Mouse (Mus musculus) stomach, embryonic 16.5 days (tissue): ENCODE measurements at regions not wholly inside any gene's neighbourhood (a gene's known extent, or its start where the extent isn't known, plus 50 kb on each side); places are given as distances from the start of the nearest gene placed in this dataset.

Experiments used
- ATAC-seq: fragments of 200-750 bp; cut with Nextera tagmentation; 2 replicates; pipeline ENCODE4 v1.8.0; 2017; ENCODE audit warnings: moderate number of reproducible peaks, moderate TSS enrichment; ENCODE audit not compliant: insufficient read depth, low FRiP score
- H3K27ac ChIP-seq: fragments of 300-500 bp; sonication (generic); 2 replicates; pipeline ENCODE4 v1.5.1; 2014; ENCODE audit warnings: low read length
- H3K27me3 ChIP-seq: fragments of 300-500 bp; sonication (generic); 2 replicates; pipeline ENCODE4 v1.6.1; 2014; ENCODE audit warnings: low read length, control low read depth, mixed read lengths; ENCODE audit not compliant: control insufficient read depth, insufficient read depth
- H3K36me3 ChIP-seq: fragments of 300-500 bp; sonication (generic); 2 replicates; pipeline ENCODE4 v1.6.1; 2014; ENCODE audit warnings: low read length; ENCODE audit not compliant: control insufficient read depth, insufficient read depth
- H3K4me1 ChIP-seq: fragments of 300-500 bp; sonication (generic); 2 replicates; pipeline ENCODE4 v1.6.1; 2014; ENCODE audit warnings: low read length, control low read depth, mixed read lengths; ENCODE audit not compliant: control insufficient read depth, insufficient read depth
- H3K4me2 ChIP-seq: fragments of 300-500 bp; sonication (generic); 2 replicates; pipeline ENCODE4 v1.6.1; 2014; ENCODE audit warnings: low read depth, low read length, mixed read lengths
- H3K4me3 ChIP-seq: fragments of 300-500 bp; sonication (generic); replicated peaks from 2 replicates; pipeline ENCODE4 v1.5.1; 2014; ENCODE audit warnings: mild to moderate bottlenecking, low read length
- H3K9ac ChIP-seq: fragments of 300-500 bp; sonication (generic); 2 replicates; pipeline ENCODE4 v1.6.1; 2014; ENCODE audit warnings: low read length
- H3K9me3 ChIP-seq: fragments of 300-500 bp; sonication (generic); replicated peaks from 2 replicates; pipeline ENCODE4 v1.6.1; 2016; ENCODE audit warnings: low read length, control low read depth; ENCODE audit not compliant: control insufficient read depth
- WGBS: fragments of 180-500 bp; shearing (Covaris S2); extraction: QIAGEN DNeasy Blood & Tissue Kit; methylation state at CpG from one replicate; pipeline ENCODE4 v1.1.7; 2014; 5-methylcytosine and 5-hydroxymethylcytosine counted together

- H3K9ac ChIP-seq = no peak overlapping the region
- no peak overlapping the region for H3K4me3 ChIP-seq
- H3K9me3 ChIP-seq = no peaks in the 10 kb centered on the region
- H3K36me3 ChIP-seq = no peaks in the 10 kb centered on the region
- 70% methylated on average over 4 of the region's 4 CpGs for WGBS
- ATAC-seq = no peak
- H3K4me1 ChIP-seq = no peaks in the 10 kb centered on the region
- H3K27ac ChIP-seq = no peak overlapping the region
- H3K4me2 ChIP-seq = no peak overlapping the region
- H3K27me3 ChIP-seq = no peaks in the 10 kb centered on the region
Observed at GRCm38 (mm10) chr6:15501063-15501462, 219.4 kb upstream of the Mdfic start.

DNA sequence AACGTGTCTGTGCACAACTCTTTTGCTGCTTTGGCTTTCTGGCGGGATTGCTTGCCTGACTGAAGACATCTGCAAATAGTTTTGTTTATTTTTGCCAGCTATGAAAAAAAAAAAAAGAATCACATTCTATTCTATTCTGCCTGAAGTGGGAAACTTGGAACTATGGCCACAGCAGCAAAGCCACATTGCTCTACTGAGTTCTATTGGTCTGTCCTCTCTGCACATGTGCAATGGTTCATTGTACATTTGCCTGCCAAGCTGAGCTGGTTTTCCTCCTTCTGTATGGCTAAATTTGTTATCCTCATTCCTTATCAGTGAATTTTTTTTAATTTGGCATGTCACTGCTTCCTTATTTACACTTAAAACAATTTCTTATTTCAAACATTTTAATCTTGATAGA lies 211.1 kb upstream of the Mdfic start:
- ATAC-seq = no peak
- no peak overlapping the region for H3K27ac ChIP-seq
- no peaks in the 10 kb centered on the region for H3K4me1 ChIP-seq
- no peak overlapping the region for H3K4me2 ChIP-seq
- H3K9me3 ChIP-seq = no peaks in the 10 kb centered on the region
- H3K4me3 ChIP-seq = no peak overlapping the region
- H3K36me3 ChIP-seq = no peaks in the 10 kb centered on the region
- H3K27me3 ChIP-seq = no peaks in the 10 kb centered on the region
- H3K9ac ChIP-seq = no peak overlapping the region
- whole genome bisulfite sequencing = 47% methylated on average over 2 of the region's 2 CpGs

DNA sequence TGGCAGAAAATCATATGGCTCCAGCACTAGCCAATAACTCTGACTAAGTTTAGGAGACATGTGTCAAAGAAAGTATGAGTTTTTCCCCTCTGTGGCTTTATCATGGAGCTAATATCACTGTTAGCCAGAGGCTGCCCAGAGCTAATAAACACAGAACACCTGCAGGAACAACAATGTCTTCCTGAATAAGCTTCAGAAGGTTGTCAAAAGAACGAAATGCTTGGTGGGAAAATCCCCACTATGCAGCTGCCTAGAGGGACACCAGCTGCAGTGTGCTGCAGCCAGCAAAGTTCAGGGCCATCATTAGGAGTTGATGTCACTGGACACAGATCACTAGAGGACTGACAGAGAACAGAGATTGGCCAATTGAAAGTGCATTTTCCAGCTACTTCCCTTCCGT lies 183.2 kb upstream of the Mdfic start:
- Histone ChIP-seq H3K4me3 (no peak overlapping the region), H3K27ac (no peak overlapping the region), H3K9me3 (no peaks in the 10 kb centered on the region), H3K9ac (no peak overlapping the region), H3K4me2 (no peak overlapping the region), H3K27me3 (no peaks in the 10 kb centered on the region), H3K36me3 (no peaks in the 10 kb centered on the region), H3K4me1 (no peaks in the 10 kb centered on the region)
- ATAC-seq = no peak
- 58% methylated on average over 2 of the region's 2 CpGs for WGBS

DNA sequence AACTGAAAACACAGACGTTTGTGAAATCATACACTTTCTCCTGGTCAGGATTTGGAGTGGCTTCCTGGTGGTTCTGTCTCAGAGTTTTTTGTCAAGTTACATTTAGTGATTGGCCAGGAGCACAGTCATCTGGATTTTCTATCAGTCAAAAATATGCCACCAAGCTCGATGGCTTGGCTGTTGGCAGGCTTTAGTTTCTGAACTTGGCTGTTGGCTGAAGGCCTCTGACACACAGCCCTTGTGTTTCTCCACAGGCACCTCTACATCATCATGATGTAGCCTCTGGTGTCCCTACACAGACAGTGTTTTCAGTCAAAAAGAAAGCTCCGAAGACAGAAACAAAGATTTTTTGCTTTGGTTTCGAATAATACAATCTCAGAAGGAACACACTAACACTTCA lies 178.5 kb upstream of the Mdfic start:
- Histone ChIP-seq H3K4me3 (no peak overlapping the region), H3K27me3 (no peaks in the 10 kb centered on the region), H3K4me1 (no peaks in the 10 kb centered on the region), H3K9ac (no peak overlapping the region), H3K4me2 (no peak overlapping the region), H3K36me3 (no peaks in the 10 kb centered on the region), H3K9me3 (no peaks in the 10 kb centered on the region), H3K27ac (no peak overlapping the region)
- WGBS = 70% methylated on average over 4 of the region's 4 CpGs
- no peak for ATAC-seq

- no peak; the same call in 1 of the 2 replicates for ATAC-seq
- H3K36me3 ChIP-seq = no peaks in the 10 kb centered on the region
- H3K27me3 ChIP-seq = no peaks in the 10 kb centered on the region
- WGBS = 51% methylated on average over 14 of the region's 14 CpGs
- H3K9ac ChIP-seq = no peak overlapping the region
- H3K4me2 ChIP-seq = no peak overlapping the region
- H3K4me1 ChIP-seq = no peaks in the 10 kb centered on the region
- H3K27ac ChIP-seq = peak overlapping the region; percentile 65; the same call in 1 of the 2 replicates
- H3K4me3 ChIP-seq = no peak overlapping the region
- no peaks in the 10 kb centered on the region for H3K9me3 ChIP-seq
Observed at GRCm38 (mm10) chr6:15543516-15544080, 176.9 kb upstream of the Mdfic start.

GRCm38 (mm10) chr6:15548833-15549232 lies 171.6 kb upstream of the Mdfic start:
- H3K9me3 ChIP-seq = no peaks in the 10 kb centered on the region
- 58% methylated on average over 2 of the region's 2 CpGs for WGBS
- no peak overlapping the region for H3K4me2 ChIP-seq
- no peaks in the 10 kb centered on the region for H3K27me3 ChIP-seq
- H3K36me3 ChIP-seq = no peaks in the 10 kb centered on the region
- no peak overlapping the region for H3K27ac ChIP-seq
- no peaks in the 10 kb centered on the region for H3K4me1 ChIP-seq
- H3K4me3 ChIP-seq = no peak overlapping the region
- H3K9ac ChIP-seq = no peak overlapping the region
- no peak for ATAC-seq

- H3K4me1 ChIP-seq = no peaks in the 10 kb centered on the region; the same call in 1 of the 2 replicates
- no peak overlapping the region for H3K27ac ChIP-seq
- H3K4me3 ChIP-seq = no peak overlapping the region
- no peak overlapping the region for H3K4me2 ChIP-seq
- H3K36me3 ChIP-seq = no peaks in the 10 kb centered on the region
- H3K9me3 ChIP-seq = no peaks in the 10 kb centered on the region
- H3K9ac ChIP-seq = no peak overlapping the region
- no peaks in the 10 kb centered on the region for H3K27me3 ChIP-seq
- WGBS = 56% methylated on average over 1 of the region's 1 CpGs
- no peak for ATAC-seq
Observed at GRCm38 (mm10) chr6:15592780-15593179, 127.7 kb upstream of the Mdfic start.

GRCm38 (mm10) chr6:15597226-15597983 lies 123.1 kb upstream of the Mdfic start:
- Histone ChIP-seq H3K9me3 (no peaks in the 10 kb centered on the region), H3K4me3 (no peak overlapping the region), H3K4me2 (no peak overlapping the region), H3K27ac (no peak overlapping the region; the same call in 1 of the 2 replicates), H3K4me1 (no peaks in the 10 kb centered on the region; the same call in 1 of the 2 replicates), H3K9ac (no peak overlapping the region), H3K36me3 (no peaks in the 10 kb centered on the region), H3K27me3 (no peaks in the 10 kb centered on the region)
- 25% methylated on average over 4 of the region's 4 CpGs for WGBS
- peak; percentile 50; the same call in 1 of the 2 replicates for ATAC-seq

DNA sequence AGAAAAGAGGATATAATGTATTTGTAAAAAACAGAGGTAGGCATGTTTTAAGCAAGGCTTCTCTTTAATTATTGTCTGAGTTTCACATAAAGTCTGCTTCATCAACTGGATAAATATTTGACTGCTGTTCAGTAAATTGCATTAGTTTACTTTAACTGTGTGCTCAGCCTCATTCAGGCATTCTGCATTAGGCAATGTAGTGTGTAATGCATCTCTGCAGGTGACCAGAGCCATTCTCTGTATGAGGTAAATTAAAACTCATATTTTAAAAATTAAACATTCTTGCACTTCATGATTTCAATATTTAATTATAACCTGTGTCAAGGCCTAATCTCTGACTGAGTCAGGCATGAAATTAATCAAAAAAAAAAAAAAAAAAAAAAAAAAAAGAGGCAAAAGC lies 110.3 kb upstream of the Mdfic start:
- Histone ChIP-seq H3K36me3 (no peaks in the 10 kb centered on the region), H3K4me1 (no peaks in the 10 kb centered on the region), H3K9me3 (no peaks in the 10 kb centered on the region), H3K4me3 (no peak overlapping the region), H3K27ac (no peak overlapping the region), H3K27me3 (no peaks in the 10 kb centered on the region), H3K4me2 (no peak overlapping the region), H3K9ac (no peak overlapping the region)
- no peak for ATAC-seq
